Mouse (Mus musculus) erythroblast, embryonic 14.5 days (primary cell): ENCODE data around the gene Kcne1.

Experiments used
- GATA1 ChIP-seq: IDR thresholded peaks from 2 replicates; pipeline ENCODE4 v1.6.1; 2012; ENCODE audit warnings: low read length, inconsistent platforms, mixed read lengths
- TAL1 ChIP-seq: IDR thresholded peaks from 3 replicates; pipeline ENCODE4 v1.6.1; 2012; ENCODE audit warnings: low read length, inconsistent platforms, mixed read lengths

GRCm38 (mm10) chr16:92321341-92321740 lies 37.9 kb downstream of the Kcne1 start, which contains the start of gene Fam243:
- no peak for TF ChIP-seq GATA1
- TF ChIP-seq TAL1: no peak
